In the genomic region with DNA sequence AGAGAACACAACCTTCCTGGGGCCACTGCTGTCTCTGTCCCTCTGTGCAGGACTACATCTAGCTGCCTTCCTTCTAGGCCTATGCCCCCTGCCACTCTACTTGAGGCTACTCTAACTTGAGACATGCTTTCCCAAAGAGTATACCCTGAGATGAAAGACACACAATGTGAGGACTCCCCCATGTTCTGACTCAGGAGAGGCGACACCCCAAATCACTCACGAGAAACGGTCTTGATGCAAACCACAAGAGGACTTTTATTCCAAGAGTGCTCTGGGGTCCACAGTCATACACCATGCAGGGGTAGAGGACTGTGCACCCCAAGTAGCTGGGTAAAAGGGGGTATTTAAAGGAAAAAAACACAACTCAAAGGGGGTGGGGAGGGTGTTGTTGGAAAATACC, we compare ENCODE assay signal across 27 mouse cellular contexts.
"Had no signal": no experiment of that assay in that cellular context is flagged by ENCODE, and none has a peak within 500 bp of the region (broad histone marks: within the 10 kb centered on the region; RNA-seq: fewer than 3 reads in every experiment).

No protein-coding gene starts in this region.

- H3K4me2 ChIP-seq: embryonic facial prominence, embryonic 12.5 days; embryonic facial prominence, embryonic 13.5 days; embryonic facial prominence, embryonic 15.5 days; forebrain, embryonic 12.5 days; forebrain, embryonic 13.5 days; forebrain, embryonic 15.5 days had no signal

- H3K27me3 ChIP-seq: embryonic facial prominence, embryonic 12.5 days; embryonic facial prominence, embryonic 13.5 days; embryonic facial prominence, embryonic 15.5 days; forebrain, embryonic 12.5 days; forebrain, embryonic 13.5 days; forebrain, embryonic 15.5 days had no signal

- H3K36me3 ChIP-seq: embryonic facial prominence, embryonic 10.5 days; embryonic facial prominence, embryonic 12.5 days; embryonic facial prominence, embryonic 13.5 days; embryonic facial prominence, embryonic 15.5 days; forebrain, embryonic 10.5 days; forebrain, embryonic 12.5 days; forebrain, embryonic 15.5 days had no signal

- H3K4me1 ChIP-seq: embryonic facial prominence, embryonic 10.5 days; embryonic facial prominence, embryonic 12.5 days; embryonic facial prominence, embryonic 13.5 days; embryonic facial prominence, embryonic 15.5 days; forebrain, embryonic 10.5 days; forebrain, embryonic 12.5 days; forebrain, embryonic 13.5 days; forebrain, embryonic 15.5 days had no signal

- DNase-seq: cerebellum, adult 8-10 months; cerebellum, adult 9-10 months; cerebellum, adult 9-11 months; cerebellum, postnatal 10 days; cerebellum, postnatal 14 days; cerebellum, postnatal 25 days; cerebellum, postnatal 36 days; embryo, embryonic 11 days; forebrain, postnatal 0 days; gastrocnemius, adult 2 months; gastrocnemius, postnatal 10 days; gastrocnemius, postnatal 14 days; gastrocnemius, postnatal 25 days; gastrocnemius, postnatal 36 days; heart, adult 18-20 months; heart, adult 2 months had no signal

- H3K9ac ChIP-seq: embryonic facial prominence, embryonic 12.5 days; embryonic facial prominence, embryonic 13.5 days; embryonic facial prominence, embryonic 15.5 days; forebrain, embryonic 12.5 days; forebrain, embryonic 13.5 days; forebrain, embryonic 15.5 days; forebrain, postnatal 0 days had no signal

- H3K9me3 ChIP-seq: embryonic facial prominence, embryonic 13.5 days; embryonic facial prominence, embryonic 15.5 days; forebrain, embryonic 12.5 days; forebrain, embryonic 15.5 days had no signal

- ATAC-seq: forebrain, embryonic 13.5 days; forebrain, embryonic 14.5 days; forebrain, embryonic 15.5 days; forebrain, embryonic 16.5 days; forebrain, postnatal 0 days had no signal

- H3K4me3 ChIP-seq: embryonic facial prominence, embryonic 10.5 days; embryonic facial prominence, embryonic 12.5 days; embryonic facial prominence, embryonic 13.5 days; embryonic facial prominence, embryonic 15.5 days; erythroblast, embryonic 14.5 days; forebrain, embryonic 10.5 days; forebrain, embryonic 12.5 days; forebrain, embryonic 13.5 days; forebrain, embryonic 15.5 days; gastrocnemius, adult 2 months; heart, adult 2 months had no signal

- H3K27ac ChIP-seq: embryonic facial prominence, embryonic 10.5 days; embryonic facial prominence, embryonic 12.5 days; embryonic facial prominence, embryonic 13.5 days; embryonic facial prominence, embryonic 15.5 days; forebrain, embryonic 10.5 days; forebrain, embryonic 12.5 days; forebrain, embryonic 13.5 days; forebrain, embryonic 15.5 days; gastrocnemius, adult 2 months; heart, adult 2 months had no signal
